In genomic region chr11:95785675-95786074, GRCm38 (mm10) we compare ENCODE assay signal across 10 mouse cellular contexts. TPM values are rescaled to one million over a fixed set of nuclear protein-coding genes. Genes with fewer than 3 reads are reported as not detected.
DNase-seq lines count a peak whose midpoint lies in the region; ATAC-seq and TF ChIP-seq lines count a peak whose summit lies in the region.
"Had no signal": no experiment of that assay in that cellular context is flagged by ENCODE, and none has a peak within 500 bp of the region (broad histone marks: within the 10 kb centered on the region; RNA-seq: fewer than 3 reads in every experiment).

No protein-coding gene starts in this region.

- no peaks in the 10 kb centered on the region for H3K27me3 ChIP-seq in heart, adult 2 months (ENCODE audit: control insufficient read depth, insufficient read depth, low read length)
- H3K27me3 ChIP-seq in midbrain, embryonic 11.5 days (ENCODE audit: control insufficient read depth, insufficient read depth, low read length), result no peaks in the 10 kb centered on the region
- no peaks in the 10 kb centered on the region for H3K27me3 ChIP-seq in midbrain, embryonic 10.5 days (ENCODE audit: low read depth, poor library complexity, severe bottlenecking)
- no peaks in the 10 kb centered on the region for H3K27me3 ChIP-seq in G1E (ENCODE audit: insufficient read depth, low read length)

- H3K4me3 ChIP-seq in heart, adult 2 months, result no peak overlapping the region
- H3K4me3 ChIP-seq in midbrain, embryonic 11.5 days (ENCODE audit: low read depth, low read length), result no peak overlapping the region
- H3K4me3 ChIP-seq in midbrain, embryonic 10.5 days, result no peak overlapping the region
- no peak overlapping the region for H3K4me3 ChIP-seq in G1E (ENCODE audit: low read depth, low read length)

- peaks cover 5% of the 10 kb centered on the region for H3K4me1 ChIP-seq in heart, adult 2 months (ENCODE audit: control insufficient read depth, insufficient read depth, low read length)
- no peaks in the 10 kb centered on the region for H3K4me1 ChIP-seq in midbrain, embryonic 11.5 days (ENCODE audit: control insufficient read depth, insufficient read depth, low read length)
- H3K4me1 ChIP-seq in midbrain, embryonic 10.5 days, result no peaks in the 10 kb centered on the region
- H3K4me1 ChIP-seq in G1E (ENCODE audit: insufficient read depth, low read depth, low read length), result peaks cover 9% of the 10 kb centered on the region; the same call in 1 of the 2 replicates

- H3K9ac ChIP-seq in heart, adult 2 months (ENCODE audit: low read depth, low read length), result no peak overlapping the region
- no peak overlapping the region for H3K9ac ChIP-seq in midbrain, embryonic 11.5 days (ENCODE audit: low read length)

- 96% methylated on average over 4 of the region's 4 CpGs for WGBS in heart, adult 2 months
- WGBS in midbrain, embryonic 11.5 days, result 92% methylated on average over 4 of the region's 4 CpGs
- WGBS in midbrain, embryonic 10.5 days, result 92% methylated on average over 4 of the region's 4 CpGs

- intact Hi-C loops in heart, adult 2 months (cut with DNase I), result no loop called here
- intact Hi-C loops in heart, postnatal 14 days (cut with DNase I), result no loop called here

- TF ChIP-seq CTCF in heart, adult 2 months (IDR thresholded peaks at IDR 0.05), result peak; percentile 62
- TF ChIP-seq CTCF in G1E (IDR thresholded peaks at IDR 0.05; ENCODE audit: low read depth, low read length), result peak; percentile 55

- DNase-seq in heart, adult 2 months, result no peak
- DNase-seq in heart, postnatal 14 days, result no peak
- peak; percentile 81 for DNase-seq in midbrain, embryonic 11.5 days (ENCODE audit: low spot score, missing footprints)
- no peak for DNase-seq in midbrain, embryonic 10.5 days (ENCODE audit: low spot score)
- DNase-seq in G1E (ENCODE audit: low spot score), result no peak
- peak; percentile 33 for DNase-seq in mesoderm, embryonic 11.5 days (ENCODE audit: low read depth, low spot score)
- no peak for DNase-seq in layer of hippocampus, adult 11-12 months (ENCODE audit: low spot score)
- no peak for DNase-seq in adrenal gland, adult (ENCODE audit: inconsistent age in 2 of 2, low spot score in 1 of 2)
- DNase-seq: adrenal gland, postnatal 25 days; kidney, postnatal 14 days had no signal

- TF ChIP-seq POLR2A in heart, adult 2 months (IDR thresholded peaks at IDR 0.05; ENCODE audit: insufficient read depth, low read depth, low read length), result no peak

- H3K4me2 ChIP-seq in midbrain, embryonic 11.5 days, result no peak overlapping the region

- H3K27ac ChIP-seq in heart, adult 2 months, result no peak overlapping the region
- H3K27ac ChIP-seq in midbrain, embryonic 11.5 days (ENCODE audit: low read depth, low read length), result no peak overlapping the region
- H3K27ac ChIP-seq in midbrain, embryonic 10.5 days (replicated peaks), result no peak overlapping the region

- TF ChIP-seq EP300 in heart, adult 2 months (IDR thresholded peaks at IDR 0.05; ENCODE audit: insufficient read depth, low read depth, low read length), result no peak

- H3K9me3 ChIP-seq in midbrain, embryonic 11.5 days (ENCODE audit: control insufficient read depth, low read length), result peaks cover 5% of the 10 kb centered on the region; the same call in 1 of the 2 replicates
- no peaks in the 10 kb centered on the region for H3K9me3 ChIP-seq in midbrain, embryonic 10.5 days (replicated peaks)
- H3K9me3 ChIP-seq in G1E (replicated peaks), result peaks cover 7% of the 10 kb centered on the region

- 0 out of 2 replicates have a peak, but pooled peaks cover 2% of the 10 kb centered on the region for H3K36me3 ChIP-seq in heart, adult 2 months (ENCODE audit: control insufficient read depth, insufficient read depth, low read length)
- no peaks in the 10 kb centered on the region for H3K36me3 ChIP-seq in midbrain, embryonic 11.5 days (ENCODE audit: control insufficient read depth, insufficient read depth, low read length)
- H3K36me3 ChIP-seq in midbrain, embryonic 10.5 days, result no peaks in the 10 kb centered on the region
- peaks cover 77% of the 10 kb centered on the region for H3K36me3 ChIP-seq in G1E (replicated peaks)

- no peak for ATAC-seq in midbrain, embryonic 11.5 days (ENCODE audit: low FRiP score)
- no peak for ATAC-seq in G1E (ENCODE audit: extremely low read depth, insufficient number of reproducible peaks, low FRiP score, poor library complexity, severe bottlenecking)

- H3K79me2 ChIP-seq in heart, adult 2 months (replicated peaks; ENCODE audit: control insufficient read depth, insufficient read depth, low read length), result no peaks in the 10 kb centered on the region

RNA-seq across cellular contexts. Expression of gene Phospho1, which starts 38.6 kb away (rescaled TPM):
- 100 to 1,000 TPM; 181 to 206 TPM for total RNA-seq in heart, adult 2 months (2021)
- polyA plus RNA-seq in heart, adult 2 months (2012; rRNA removed), result 193 and 244 TPM in 2 replicates
- total RNA-seq in heart, postnatal 14 days (2021), result 100 to 1,000 TPM; 172 to 179 TPM
- polyA plus RNA-seq in midbrain, embryonic 11.5 days (2014; fragmentation: Nextera tagmentation; extraction: Ambion mirVana), result not detected in 2 replicates
- polyA plus RNA-seq in midbrain, embryonic 10.5 days (2016; fragmentation: Nextera tagmentation; extraction: Ambion mirVana), result 0.30 TPM in 1 of 2 replicates, not detected in the other
- 34.5 and 43.0 TPM in 2 replicates for total RNA-seq in G1E (2014; fragmentation: Nextera tagmentation)
- 7.0 and 7.4 TPM in 2 replicates for total RNA-seq in G1E (2017)
- 236 and 275 TPM in 2 replicates for polyA plus RNA-seq in G1E (2012)

RNA-seq across cellular contexts. Expression of gene Gngt2, which starts 51.3 kb away (rescaled TPM):
- 10 to 100 TPM; 19.0 to 24.4 TPM for total RNA-seq in heart, adult 2 months (2021)
- polyA plus RNA-seq in heart, adult 2 months (2012; rRNA removed), result 10.2 and 12.4 TPM in 2 replicates
- 10 to 100 TPM; 18.3 to 20.0 TPM for total RNA-seq in heart, postnatal 14 days (2021)
- polyA plus RNA-seq in midbrain, embryonic 11.5 days (2014; fragmentation: Nextera tagmentation; extraction: Ambion mirVana), result 4.9 and 5.6 TPM in 2 replicates
- 4.4 and 6.1 TPM in 2 replicates for polyA plus RNA-seq in midbrain, embryonic 10.5 days (2016; fragmentation: Nextera tagmentation; extraction: Ambion mirVana)
- 40.9 and 50.3 TPM in 2 replicates for total RNA-seq in G1E (2014; fragmentation: Nextera tagmentation)
- 31.0 and 33.6 TPM in 2 replicates for total RNA-seq in G1E (2017)
- 11.8 and 15.0 TPM in 2 replicates for polyA plus RNA-seq in G1E (2012)

RNA-seq across cellular contexts. Expression of gene Abi3, which starts 56.6 kb away (rescaled TPM):
- total RNA-seq in heart, adult 2 months (2021), result 10 to 100 TPM in 1 of 2 experiments, 1 to 10 TPM in 1; 7.9 to 11.4 TPM
- polyA plus RNA-seq in heart, adult 2 months (2012; rRNA removed), result 16.3 and 23.2 TPM in 2 replicates
- total RNA-seq in heart, postnatal 14 days (2021), result 10 to 100 TPM; 20.7 to 21.0 TPM
- 1.2 and 2.1 TPM in 2 replicates for polyA plus RNA-seq in midbrain, embryonic 11.5 days (2014; fragmentation: Nextera tagmentation; extraction: Ambion mirVana)
- polyA plus RNA-seq in midbrain, embryonic 10.5 days (2016; fragmentation: Nextera tagmentation; extraction: Ambion mirVana), result 3.5 and 3.6 TPM in 2 replicates
- total RNA-seq in G1E (2014; fragmentation: Nextera tagmentation), result 22.7 and 29.2 TPM in 2 replicates
- 12.7 and 14.1 TPM in 2 replicates for total RNA-seq in G1E (2017)
- polyA plus RNA-seq in G1E (2012), result 56.9 and 79.3 TPM in 2 replicates

Comparison
In these comparisons a context has a peak if more than half of its experiments do, and no peak if none do; other contexts are left out.
1. DNase-seq: peak in midbrain, embryonic 11.5 days (single experiment) and mesoderm, embryonic 11.5 days (single experiment); none in heart, adult 2 months (0 of 2), heart, postnatal 14 days (0 of 2), midbrain, embryonic 10.5 days (single experiment), G1E (single experiment), layer of hippocampus, adult 11-12 months (single experiment) and adrenal gland, adult (0 of 2).
2. RNA of gene Phospho1, which starts 38.6 kb away (polyA plus RNA-seq): 193 to 244 TPM in heart, adult 2 months and 236 to 275 TPM in G1E; 0.30 TPM in midbrain, embryonic 10.5 days and not detected in midbrain, embryonic 11.5 days; every median in the first group is over 100 times any median in the second.